Mouse (Mus musculus) heart, embryonic 15.5 days (tissue): ENCODE data around the gene Aspg. TPM values are rescaled to one million over a fixed set of nuclear protein-coding genes. Genes with fewer than 3 reads are reported as not detected.

Experiments
- ATAC-seq: fragments of 200-750 bp; cut with Nextera tagmentation; replicated peaks from 2 replicates; pipeline ENCODE4 v1.8.0; 2017; ENCODE audit warnings: low read depth, moderate TSS enrichment; ENCODE audit not compliant: insufficient number of reproducible peaks, insufficient read depth, low FRiP score
- H3K27ac ChIP-seq: fragments of 300-500 bp; sonication (generic); 2 replicates; pipeline ENCODE4 v1.5.1; 2015; ENCODE audit warnings: mild to moderate bottlenecking, inconsistent platforms
- H3K27me3 ChIP-seq: fragments of 300-500 bp; sonication (generic); 2 replicates; pipeline ENCODE4 v1.6.1; 2015; ENCODE audit warnings: inconsistent platforms
- H3K36me3 ChIP-seq: fragments of 300-500 bp; sonication (generic); 2 replicates; pipeline ENCODE4 v1.6.1; 2015; ENCODE audit warnings: mild to moderate bottlenecking, inconsistent platforms
- H3K4me1 ChIP-seq: fragments of 300-500 bp; sonication (generic); replicated peaks from 2 replicates; pipeline ENCODE4 v1.6.1; 2015; ENCODE audit warnings: inconsistent platforms
- H3K4me2 ChIP-seq: fragments of 300-500 bp; sonication (generic); 2 replicates; pipeline ENCODE4 v1.6.1; 2015; ENCODE audit warnings: inconsistent platforms, mild to moderate bottlenecking, moderate library complexity
- H3K4me3 ChIP-seq: fragments of 300-500 bp; sonication (generic); 2 replicates; pipeline ENCODE4 v1.5.1; 2015; ENCODE audit warnings: mild to moderate bottlenecking, inconsistent platforms
- H3K9ac ChIP-seq: fragments of 300-500 bp; sonication (generic); 2 replicates; pipeline ENCODE4 v1.6.1; 2015; ENCODE audit warnings: mild to moderate bottlenecking, inconsistent platforms
- H3K9me3 ChIP-seq: fragments of 300-500 bp; sonication (generic); replicated peaks from 2 replicates; pipeline ENCODE4 v1.6.1; 2016; ENCODE audit warnings: inconsistent platforms
- WGBS: fragments of 180-500 bp; shearing (Covaris S2); methylation state at CpG from one replicate; pipeline ENCODE4 v1.1.7; 2015; ENCODE audit warnings: mixed read lengths; 5-methylcytosine and 5-hydroxymethylcytosine counted together
- polyA plus RNA-seq: library from polyadenylated mRNA; unstranded; fragments of >200 nt; fragmentation: Nextera tagmentation; extraction: Ambion mirVana; gene quantifications from 2 replicates; pipeline ENCODE4 v1.2.1, GENCODE M21; 2015

Gene Aspg
- polyA plus RNA-seq, 1 experiment from 2014 or later: 0.45 TPM

- Histone ChIP-seq H3K4me1 (no peaks in the 10 kb centered on the region), H3K4me2 (no peak overlapping the region), H3K4me3 (no peak overlapping the region), H3K9ac (no peak overlapping the region), H3K9me3 (no peaks in the 10 kb centered on the region), H3K27ac (no peak overlapping the region), H3K36me3 (no peaks in the 10 kb centered on the region), H3K27me3 (peaks cover 7% of the 10 kb centered on the region; the same call in 1 of the 2 replicates)
- ATAC-seq: no peak
- 65% methylated on average over 8 of the region's 8 CpGs for WGBS
These were observed 9.8 kb upstream of the Aspg start for GRCm38 (mm10) chr12:112096733-112097117.

- H3K4me3 ChIP-seq: no peak overlapping the region
- no peaks in the 10 kb centered on the region for H3K9me3 ChIP-seq
- H3K27me3 ChIP-seq: no peaks in the 10 kb centered on the region
- WGBS: 59% methylated on average over 4 of the region's 4 CpGs
- no peak for ATAC-seq
- H3K36me3 ChIP-seq: no peaks in the 10 kb centered on the region
- no peak overlapping the region for H3K4me2 ChIP-seq
- no peaks in the 10 kb centered on the region for H3K4me1 ChIP-seq
- no peak overlapping the region for H3K9ac ChIP-seq
- no peak overlapping the region for H3K27ac ChIP-seq
These were observed 6.4 kb upstream of the Aspg start for GRCm38 (mm10) chr12:112100106-112100505.

GRCm38 (mm10) chr12:112101045-112101444, 5.4 kb upstream of the Aspg start:
- 48% methylated on average over 4 of the region's 4 CpGs for WGBS

GRCm38 (mm10) chr12:112103179-112103578, 3.3 kb upstream of the Aspg start:
- ATAC-seq: no peak
- Histone ChIP-seq H3K4me1 (peaks cover 8% of the 10 kb centered on the region), H3K4me2 (no peak overlapping the region), H3K9ac (no peak overlapping the region), H3K4me3 (no peak overlapping the region), H3K36me3 (no peaks in the 10 kb centered on the region), H3K27ac (no peak overlapping the region), H3K27me3 (peaks cover 24% of the 10 kb centered on the region), H3K9me3 (no peaks in the 10 kb centered on the region)
- WGBS: 79% methylated on average over 5 of the region's 5 CpGs

More at GRCm38 (mm10) chr12:112101045-112101444, 5.4 kb upstream of the Aspg start:
- no peak overlapping the region for H3K4me2 ChIP-seq
- no peak overlapping the region for H3K27ac ChIP-seq
- ATAC-seq: no peak
- H3K4me3 ChIP-seq: no peak overlapping the region
- H3K4me1 ChIP-seq: no peaks in the 10 kb centered on the region
- no peaks in the 10 kb centered on the region for H3K36me3 ChIP-seq
- 0 out of 2 replicates have a peak, but pooled peaks cover 3% of the 10 kb centered on the region for H3K27me3 ChIP-seq
- no peak overlapping the region for H3K9ac ChIP-seq
- no peaks in the 10 kb centered on the region for H3K9me3 ChIP-seq

- Histone ChIP-seq H3K9me3 (no peaks in the 10 kb centered on the region), H3K4me2 (no peak overlapping the region), H3K9ac (no peak overlapping the region), H3K4me3 (no peak overlapping the region), H3K36me3 (no peaks in the 10 kb centered on the region), H3K27me3 (peaks cover 34% of the 10 kb centered on the region), H3K4me1 (peaks cover 8% of the 10 kb centered on the region), H3K27ac (no peak overlapping the region)
- no peak for ATAC-seq
- WGBS: 75% methylated on average over 11 of the region's 11 CpGs
These were observed 1.6 kb upstream of the Aspg start for GRCm38 (mm10) chr12:112104890-112105289.

GRCm38 (mm10) chr12:112107685-112108084, 1.2 kb downstream of the Aspg start:
- H3K27me3 ChIP-seq: peaks cover 58% of the 10 kb centered on the region
- 87% methylated on average over 8 of the region's 8 CpGs for WGBS
- peaks cover 8% of the 10 kb centered on the region for H3K4me1 ChIP-seq
- H3K36me3 ChIP-seq: no peaks in the 10 kb centered on the region
- no peak overlapping the region for H3K4me3 ChIP-seq
- no peak overlapping the region for H3K4me2 ChIP-seq
- H3K9ac ChIP-seq: no peak overlapping the region
- ATAC-seq: no peak
- H3K27ac ChIP-seq: no peak overlapping the region
- no peaks in the 10 kb centered on the region for H3K9me3 ChIP-seq

GRCm38 (mm10) chr12:112108696-112109445, 2.4 kb downstream of the Aspg start:
- H3K36me3 ChIP-seq: no peaks in the 10 kb centered on the region
- peaks cover 8% of the 10 kb centered on the region for H3K4me1 ChIP-seq
- no peak overlapping the region for H3K4me2 ChIP-seq
- peaks cover 67% of the 10 kb centered on the region for H3K27me3 ChIP-seq
- H3K27ac ChIP-seq: no peak overlapping the region
- H3K9me3 ChIP-seq: no peaks in the 10 kb centered on the region
- no peak overlapping the region for H3K4me3 ChIP-seq
- WGBS: 77% methylated on average over 11 of the region's 11 CpGs
- H3K9ac ChIP-seq: no peak overlapping the region
- ATAC-seq: no peak

GRCm38 (mm10) chr12:112109701-112110100, 3.2 kb downstream of the Aspg start:
- no peak overlapping the region for H3K4me2 ChIP-seq
- no peaks in the 10 kb centered on the region for H3K36me3 ChIP-seq
- peaks cover 71% of the 10 kb centered on the region for H3K27me3 ChIP-seq
- no peak for ATAC-seq
- H3K4me3 ChIP-seq: no peak overlapping the region
- no peaks in the 10 kb centered on the region for H3K9me3 ChIP-seq
- H3K4me1 ChIP-seq: peaks cover 8% of the 10 kb centered on the region
- no peak overlapping the region for H3K9ac ChIP-seq
- H3K27ac ChIP-seq: no peak overlapping the region
- WGBS: 76% methylated on average over 9 of the region's 9 CpGs

- no peak overlapping the region for H3K9ac ChIP-seq
- no peak overlapping the region for H3K4me2 ChIP-seq
- H3K27ac ChIP-seq: no peak overlapping the region
- WGBS: 76% methylated on average over 5 of the region's 5 CpGs
- no peak for ATAC-seq
- H3K4me1 ChIP-seq: peaks cover 8% of the 10 kb centered on the region
- no peak overlapping the region for H3K4me3 ChIP-seq
- no peaks in the 10 kb centered on the region for H3K9me3 ChIP-seq
- no peaks in the 10 kb centered on the region for H3K36me3 ChIP-seq
- H3K27me3 ChIP-seq: peaks cover 77% of the 10 kb centered on the region
These were observed 4.8 kb downstream of the Aspg start for GRCm38 (mm10) chr12:112111323-112111722.

GRCm38 (mm10) chr12:112112235-112112634, 5.8 kb downstream of the Aspg start:
- no peak for ATAC-seq
- WGBS: 86% methylated on average over 6 of the region's 6 CpGs
- no peak overlapping the region for H3K4me2 ChIP-seq
- H3K27me3 ChIP-seq: peaks cover 69% of the 10 kb centered on the region
- no peak overlapping the region for H3K27ac ChIP-seq
- H3K9me3 ChIP-seq: no peaks in the 10 kb centered on the region
- no peaks in the 10 kb centered on the region for H3K36me3 ChIP-seq
- no peaks in the 10 kb centered on the region for H3K4me1 ChIP-seq
- H3K4me3 ChIP-seq: no peak overlapping the region
- no peak overlapping the region for H3K9ac ChIP-seq

GRCm38 (mm10) chr12:112112686-112113396, 6.4 kb downstream of the Aspg start:
- 0 out of 2 replicates have a peak, but pooled peaks have one; percentile 15 for ATAC-seq
- WGBS: 22% methylated on average over 13 of the region's 13 CpGs
- peaks cover 63% of the 10 kb centered on the region for H3K27me3 ChIP-seq
- H3K4me2 ChIP-seq: no peak overlapping the region
- no peak overlapping the region for H3K9ac ChIP-seq
- H3K4me1 ChIP-seq: no peaks in the 10 kb centered on the region
- H3K27ac ChIP-seq: no peak overlapping the region
- no peak overlapping the region for H3K4me3 ChIP-seq
- no peaks in the 10 kb centered on the region for H3K36me3 ChIP-seq
- no peaks in the 10 kb centered on the region for H3K9me3 ChIP-seq
